Mouse (Mus musculus) granulocyte monocyte progenitor cell, adult 5-6 weeks (primary cell): ENCODE results near the gene Krtap4-13. TPM values are rescaled to one million over a fixed set of nuclear protein-coding genes. Genes with fewer than 3 reads are reported as not detected.
"Not testable (repeated sequence)": the region's sequence is repeated elsewhere in the genome, so short reads cannot be mapped to it uniquely, and the experiment has no call there.

Experiments
- ATAC-seq: replicated peaks from 2 replicates; pipeline ENCODE4 v1.8.0; 2016; ENCODE audit warnings: mild to moderate bottlenecking, moderate TSS enrichment, inconsistent platforms; ENCODE audit not compliant: poor library complexity, severe bottlenecking
- total RNA-seq, 2 experiments: library from RNA; stranded (forward) in 1 of 2; stranded (reverse) in 1 of 2; fragments of 200-712, 200-1000 nt in 1 of 2; fragments of >200 nt in 1 of 2; fragmentation: Nextera tagmentation in 1 of 2; gene quantifications; 2 replicates each; pipeline ENCODE4 v1.2.3; 2014 to 2017

The Krtap4-13 gene
- total RNA-seq (2014; fragmentation: Nextera tagmentation) (not detected in 2 replicates), total RNA-seq (2017) (not detected in 2 replicates)

DNA sequence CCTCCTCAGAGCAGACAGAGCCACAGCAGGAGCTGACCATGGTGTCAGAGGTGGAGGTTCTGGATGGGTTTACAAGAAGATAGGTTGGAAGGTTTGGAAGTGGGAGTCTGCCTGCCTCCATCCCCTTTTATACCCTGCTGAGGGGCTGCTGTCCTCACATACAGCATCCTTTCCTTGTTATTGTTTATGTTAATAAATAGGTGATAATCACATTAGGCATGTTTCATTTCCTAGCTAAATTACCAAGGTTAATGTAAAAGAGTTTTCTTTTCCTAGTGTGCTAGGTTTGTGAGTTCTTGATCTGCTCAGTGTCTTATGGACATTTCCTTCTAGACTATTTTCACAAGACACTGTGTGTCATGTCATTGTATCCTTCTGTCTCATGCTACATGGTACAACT lies at the start of gene Krtap4-13:
TSS of gene Krtap4-13 (minus strand) at position 101 of the 400 bp plus-strand sequence.
- not testable (repeated sequence) for ATAC-seq

DNA sequence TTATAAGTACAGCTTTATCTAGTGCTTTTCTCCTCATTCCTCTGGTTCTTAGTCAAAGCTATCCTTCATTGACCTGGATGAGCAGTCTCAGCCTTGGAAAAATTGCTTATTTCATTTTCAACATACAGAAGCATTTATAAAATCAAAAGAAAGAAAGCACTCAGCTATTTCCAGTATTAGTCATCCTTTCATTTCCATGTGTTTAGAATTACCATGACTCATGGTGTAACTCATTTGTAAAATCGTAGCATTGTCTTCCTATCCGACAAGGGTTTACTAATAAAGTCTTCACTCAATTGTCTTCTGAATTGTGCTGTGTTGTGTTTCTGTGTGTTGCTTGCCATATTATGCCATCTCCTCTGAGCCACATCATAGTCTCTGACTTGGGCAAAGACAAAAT lies 49.1 kb upstream of the Krtap4-13 start:
- ATAC-seq, result no peak

DNA sequence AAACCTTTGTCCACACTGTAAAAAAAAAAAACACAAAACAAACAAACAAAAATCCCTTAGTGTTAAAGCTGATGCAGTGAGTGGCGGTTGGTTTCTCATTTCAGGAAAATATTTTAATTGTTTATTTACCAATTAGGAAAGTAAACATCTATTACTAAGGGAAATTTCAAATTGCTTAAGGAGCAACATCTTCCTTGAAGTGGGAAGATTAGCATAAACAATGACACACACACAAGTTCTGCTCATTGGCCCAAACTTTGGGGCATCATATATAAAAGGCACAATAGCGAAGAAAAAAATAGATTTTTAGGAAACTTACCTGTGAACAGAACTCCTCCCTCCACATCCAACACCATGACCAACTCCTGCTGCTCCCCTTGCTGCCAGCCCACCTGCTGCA lies 47.9 kb upstream of the Krtap4-13 start, which contains the start of gene Gm11568:
TSS of gene Gm11568 (plus strand) at position 301 of the 400 bp plus-strand sequence.
- ATAC-seq, result no peak

DNA sequence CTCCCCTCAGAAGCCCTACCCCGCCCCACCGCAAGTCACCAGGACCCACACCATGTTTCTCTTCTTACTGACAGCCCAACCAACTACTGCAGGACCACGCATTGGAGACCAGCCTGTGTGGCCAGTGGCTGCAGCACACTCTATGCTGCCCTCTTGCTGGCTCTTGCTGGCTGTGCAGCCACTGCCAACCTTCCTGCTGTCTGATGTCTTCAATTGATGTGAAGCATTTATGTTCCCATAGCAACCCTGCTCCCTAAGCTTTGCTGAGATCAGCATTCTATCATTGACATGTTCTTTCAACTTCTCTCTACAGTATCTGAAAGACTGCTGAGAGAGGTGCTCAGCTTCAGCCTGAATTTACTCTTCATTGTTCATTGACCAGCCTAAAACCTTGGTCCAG lies 44.4 kb upstream of the Krtap4-13 start:
- ATAC-seq, result no peak

DNA sequence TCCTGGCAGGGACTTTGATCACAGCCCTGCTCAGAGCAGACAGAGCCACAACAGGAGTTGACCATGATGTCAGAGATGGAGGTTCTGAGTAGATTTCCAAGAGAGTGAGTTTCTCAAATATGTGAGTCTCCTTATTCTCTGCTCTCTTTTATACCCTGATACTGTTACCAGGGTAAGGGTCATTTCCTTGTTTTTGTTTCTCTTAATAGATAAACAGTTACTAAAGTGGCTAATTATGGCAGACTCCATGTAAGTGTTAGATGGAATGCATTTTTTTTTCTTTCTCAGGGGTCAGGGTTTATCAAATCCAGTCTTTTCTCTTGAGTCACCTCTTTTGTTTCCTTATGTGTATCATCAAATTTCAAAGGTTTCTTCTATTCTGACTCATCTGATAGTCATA lies 41.8 kb upstream of the Krtap4-13 start, which contains the start of gene Krtap4-16:
TSS of gene Krtap4-16 (minus strand) at position 101 of the 400 bp plus-strand sequence.
- no peak for ATAC-seq

DNA sequence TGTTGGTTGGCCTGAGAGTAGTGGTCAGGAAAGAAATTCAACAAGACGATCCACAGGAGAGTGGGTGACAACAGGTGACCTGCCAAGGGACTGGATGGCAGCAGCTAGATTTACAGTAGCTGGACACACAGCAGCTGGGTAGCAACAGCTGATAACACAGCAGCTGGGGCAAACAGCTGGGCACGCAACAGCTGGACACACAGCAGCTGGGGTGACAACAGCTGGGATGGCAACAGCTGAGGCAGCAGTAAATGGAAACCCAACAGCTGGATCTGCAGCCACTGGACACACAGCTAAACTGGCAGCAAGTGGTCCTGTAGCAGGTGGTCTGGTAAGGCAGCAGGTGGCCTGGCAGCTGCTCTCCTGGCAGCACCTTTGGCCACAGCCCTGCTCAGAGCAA lies 37.1 kb upstream of the Krtap4-13 start:
- no peak for ATAC-seq

DNA sequence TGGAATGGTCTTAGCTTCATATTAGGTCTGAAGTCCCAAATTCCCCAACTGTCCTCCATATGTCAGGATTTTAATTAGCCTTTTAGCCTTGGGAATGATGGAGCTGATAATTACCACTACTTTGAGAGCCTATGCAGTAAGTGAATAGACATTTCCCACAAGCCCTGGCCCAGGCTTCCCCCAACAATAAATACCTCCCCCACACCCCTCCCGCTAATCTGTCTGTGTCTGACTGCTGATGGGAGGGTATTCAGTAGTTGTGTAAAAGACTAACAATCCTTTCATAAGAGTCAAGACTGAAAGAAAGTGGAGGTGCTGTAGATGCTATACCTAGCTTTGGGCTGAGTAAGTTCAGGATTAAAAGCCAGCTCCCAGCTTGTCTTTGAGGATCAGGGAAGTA lies 32.5 kb upstream of the Krtap4-13 start:
- ATAC-seq, result no peak

DNA sequence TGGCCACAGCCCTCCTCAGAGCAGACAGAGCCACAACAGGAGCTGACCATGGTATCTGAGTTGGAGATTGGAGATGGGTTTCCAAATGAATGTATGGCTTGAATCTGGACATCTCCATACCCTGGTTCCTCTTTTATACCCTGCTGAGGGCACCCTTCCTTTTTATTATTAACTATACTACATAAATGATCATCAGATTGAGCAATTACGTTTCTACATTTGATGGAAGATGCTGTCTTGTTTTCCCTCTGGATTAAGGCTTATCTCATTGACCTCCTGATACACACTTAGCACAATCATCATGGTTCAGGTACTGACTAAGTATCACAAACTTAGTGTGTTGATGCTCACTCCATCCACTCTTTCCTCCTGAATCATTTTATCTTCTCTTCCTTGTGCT lies 28.3 kb upstream of the Krtap4-13 start, which contains the start of gene 2300003K06Rik:
TSS of gene 2300003K06Rik (minus strand) at position 101 of the 400 bp plus-strand sequence.
- ATAC-seq, result no peak

DNA sequence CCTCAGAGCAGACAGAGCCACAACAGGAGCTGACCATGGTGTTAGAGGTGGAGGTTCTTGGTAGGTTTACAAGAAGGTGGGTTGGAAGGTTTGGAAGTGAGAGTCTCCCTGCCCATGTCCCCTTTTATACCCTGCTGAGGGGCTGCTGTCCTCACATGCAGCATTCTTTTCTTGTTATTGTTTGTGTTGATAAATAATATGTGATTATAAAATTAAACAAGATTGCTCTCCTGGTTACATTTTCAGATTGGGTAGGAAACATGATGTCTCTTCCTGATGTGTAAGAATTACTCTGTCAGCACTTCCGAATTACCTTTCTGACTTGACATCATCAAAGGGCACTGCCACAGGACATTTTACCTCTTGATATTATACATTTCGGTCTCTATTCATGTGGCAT lies 5.9 kb upstream of the Krtap4-13 start, which contains the start of gene Gm11564:
TSS of gene Gm11564 (minus strand) at position 101 of the 400 bp plus-strand sequence.
- ATAC-seq, result not testable (repeated sequence)

DNA sequence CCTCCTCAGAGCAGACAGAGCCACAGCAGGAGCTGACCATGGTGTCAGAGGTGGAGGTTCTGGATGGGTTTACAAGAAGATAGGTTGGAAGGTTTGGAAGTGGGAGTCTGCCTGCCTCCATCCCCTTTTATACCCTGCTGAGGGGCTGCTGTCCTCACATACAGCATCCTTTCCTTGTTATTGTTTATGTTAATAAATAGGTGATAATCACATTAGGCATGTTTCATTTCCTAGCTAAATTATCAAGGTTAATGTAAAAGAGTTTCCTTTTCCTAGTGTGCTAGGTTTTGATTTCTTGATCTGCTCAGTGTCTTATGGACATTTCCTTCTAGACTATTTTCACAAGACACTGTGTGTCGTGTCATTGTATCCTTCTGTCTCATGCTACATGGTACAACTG lies 5.3 kb downstream of the Krtap4-13 start, which contains the start of gene Gm11554:
TSS of gene Gm11554 (minus strand) at position 101 of the 400 bp plus-strand sequence.
- ATAC-seq, result not testable (repeated sequence)

DNA sequence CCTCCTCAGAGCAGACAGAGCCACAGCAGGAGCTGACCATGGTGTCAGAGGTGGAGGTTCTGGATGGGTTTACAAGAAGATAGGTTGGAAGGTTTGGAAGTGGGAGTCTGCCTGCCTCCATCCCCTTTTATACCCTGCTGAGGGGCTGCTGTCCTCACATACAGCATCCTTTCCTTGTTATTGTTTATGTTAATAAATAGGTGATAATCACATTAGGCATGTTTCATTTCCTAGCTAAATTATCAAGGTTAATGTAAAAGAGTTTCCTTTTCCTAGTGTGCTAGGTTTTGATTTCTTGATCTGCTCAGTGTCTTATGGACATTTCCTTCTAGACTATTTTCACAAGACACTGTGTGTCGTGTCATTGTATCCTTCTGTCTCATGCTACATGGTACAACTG lies 10.9 kb downstream of the Krtap4-13 start, which contains the start of gene Gm11569:
TSS of gene Gm11569 (minus strand) at position 101 of the 400 bp plus-strand sequence.
- ATAC-seq, result not testable (repeated sequence)

DNA sequence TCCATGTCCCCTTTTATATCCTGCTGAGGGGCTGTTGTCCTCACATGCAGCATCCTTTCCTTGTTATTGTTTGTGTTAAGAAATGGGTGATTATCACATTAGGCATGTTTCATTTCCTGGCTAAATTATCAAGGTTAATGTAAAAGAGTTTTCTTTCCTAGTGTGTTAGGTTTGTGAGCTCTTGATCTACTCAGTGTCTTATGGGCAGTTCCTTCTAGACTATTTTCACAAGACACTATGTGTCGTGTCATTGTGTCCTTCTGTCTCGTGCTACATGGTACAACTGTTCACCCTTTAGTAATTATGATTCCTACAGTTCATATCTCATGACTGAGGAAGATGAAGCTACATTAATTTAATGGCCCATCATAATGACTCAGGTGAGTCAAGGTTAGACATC lies 16.3 kb downstream of the Krtap4-13 start, which contains the start of gene Gm11596:
TSS of gene Gm11596 (minus strand) at position 101 of the 400 bp plus-strand sequence.
- no peak for ATAC-seq

DNA sequence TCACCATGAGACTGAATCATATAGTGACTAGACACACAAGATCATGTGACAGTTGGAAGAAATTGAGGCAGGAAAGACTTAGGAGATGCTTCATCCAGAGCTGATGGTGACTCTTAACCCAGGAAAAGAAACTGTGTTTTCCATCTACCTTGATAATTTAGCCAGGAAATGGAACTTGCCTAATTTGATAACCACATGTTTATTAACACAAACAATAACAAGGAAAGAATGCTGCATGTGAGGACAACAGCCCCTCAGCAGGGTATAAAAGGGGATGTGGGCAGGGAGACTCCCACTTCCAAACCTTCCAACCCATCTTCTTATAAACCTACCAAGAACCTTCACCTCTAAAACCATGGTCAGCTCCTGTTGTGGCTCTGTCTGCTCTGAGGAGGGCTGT lies 24.8 kb downstream of the Krtap4-13 start, which contains the start of gene Krtap4-9:
TSS of gene Krtap4-9 (plus strand) at position 301 of the 400 bp plus-strand sequence.
- not testable (repeated sequence) for ATAC-seq

DNA sequence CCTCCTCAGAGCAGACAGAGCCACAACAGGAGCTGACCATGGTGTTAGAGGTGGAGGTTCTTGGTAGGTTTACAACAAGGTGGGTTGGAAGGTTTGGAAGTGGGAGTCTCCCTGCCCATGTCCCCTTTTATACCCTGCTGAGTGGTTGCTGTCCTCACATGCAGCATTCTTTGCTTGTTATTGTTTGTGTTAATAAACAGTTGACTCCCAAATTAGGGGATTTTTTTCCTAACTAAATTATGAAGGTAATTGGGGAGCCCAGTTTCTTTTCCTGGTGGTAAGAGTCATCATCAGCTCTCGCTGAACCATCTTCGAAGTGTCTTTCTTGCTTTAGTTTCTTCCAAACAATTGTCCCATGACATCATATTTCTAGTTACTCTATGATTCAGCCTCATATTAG lies 29.1 kb downstream of the Krtap4-13 start, which contains the start of gene Krtap4-8:
TSS of gene Krtap4-8 (minus strand) at position 101 of the 400 bp plus-strand sequence.
- no peak for ATAC-seq

DNA sequence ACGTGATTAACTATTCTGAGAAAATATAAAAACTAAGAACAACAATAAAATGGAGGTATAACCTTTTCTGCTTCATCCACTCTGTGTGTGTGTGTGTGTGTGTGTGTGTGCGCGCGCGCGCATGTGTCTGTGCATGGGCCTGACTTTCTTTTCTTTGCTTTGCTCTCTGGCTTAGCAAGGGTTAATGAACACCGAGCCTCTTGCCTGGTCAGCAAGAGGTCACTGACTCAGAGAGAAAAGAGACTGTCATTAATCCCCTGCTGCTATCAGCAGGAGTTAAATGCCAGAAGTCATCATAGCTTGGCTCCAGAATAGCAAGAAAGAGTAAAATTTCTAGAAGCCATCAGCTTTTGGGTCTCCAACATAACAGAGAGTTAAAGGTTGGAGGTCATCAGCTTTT lies 31.3 kb downstream of the Krtap4-13 start:
- ATAC-seq, result no peak

DNA sequence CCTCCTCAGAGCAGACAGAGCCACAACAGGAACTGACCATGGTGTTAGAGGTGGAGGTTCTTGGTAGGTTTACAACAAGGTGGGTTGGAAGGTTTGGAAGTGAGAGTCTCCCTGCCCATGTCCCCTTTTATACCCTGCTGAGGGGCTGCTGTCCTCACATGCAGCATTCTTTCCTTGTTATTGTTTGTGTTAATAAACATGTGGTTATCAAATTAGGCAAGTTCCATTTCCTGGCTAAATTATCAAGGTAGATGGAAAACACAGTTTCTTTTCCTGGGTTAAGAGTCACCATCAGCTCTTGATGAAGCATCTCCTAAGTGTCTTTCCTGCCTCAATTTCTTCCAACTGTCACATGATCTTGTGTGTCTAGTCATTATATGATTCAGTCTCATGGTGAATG lies 36.9 kb downstream of the Krtap4-13 start, which contains the start of gene Gm11595:
TSS of gene Gm11595 (minus strand) at position 101 of the 400 bp plus-strand sequence.
- not testable (repeated sequence) for ATAC-seq

DNA sequence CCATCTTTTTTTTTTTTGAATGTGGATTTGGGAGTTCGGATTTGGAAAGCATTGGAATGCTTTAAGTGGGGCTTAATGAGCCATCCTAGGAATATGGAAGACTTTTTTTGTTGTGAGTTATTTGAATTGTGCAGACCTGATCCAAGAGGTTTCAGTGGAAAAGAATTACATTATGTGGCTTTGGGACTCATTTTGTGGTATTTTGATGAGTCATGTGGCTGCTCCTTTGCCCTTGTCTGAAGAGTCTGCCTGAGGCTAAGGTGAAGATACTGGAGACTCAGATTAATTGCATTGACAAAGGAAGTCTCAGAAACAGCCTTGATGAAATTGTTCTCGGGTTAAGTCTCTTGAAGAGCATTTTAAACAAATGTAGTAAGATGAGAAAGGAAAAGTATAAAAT lies 41.3 kb downstream of the Krtap4-13 start:
- no peak for ATAC-seq

Other genes with a start within 250 kb of the Krtap4-13 start
Only the 30 nearest of the 41 such genes appear.
- gene Krtap2-4, start 195.0 kb downstream of the Krtap4-13 start, total RNA-seq (2014; fragmentation: Nextera tagmentation), result not detected in 2 replicates
- not detected in 2 replicates for gene Krtap2-4, start 195.0 kb downstream of the Krtap4-13 start, total RNA-seq (2017)
- not detected in 2 replicates for gene Gm11562, start 189.5 kb downstream of the Krtap4-13 start, total RNA-seq (2014; fragmentation: Nextera tagmentation)
- not detected in 2 replicates for gene Gm11562, start 189.5 kb downstream of the Krtap4-13 start, total RNA-seq (2017)
- gene Krtap4-1, start 181.7 kb downstream of the Krtap4-13 start, total RNA-seq (2014; fragmentation: Nextera tagmentation), result not detected in 2 replicates
- not detected in 2 replicates for gene Krtap4-1, start 181.7 kb downstream of the Krtap4-13 start, total RNA-seq (2017)
- not detected in 2 replicates for gene Krtap4-2, start 174.8 kb downstream of the Krtap4-13 start, total RNA-seq (2014; fragmentation: Nextera tagmentation)
- not detected in 2 replicates for gene Krtap4-2, start 174.8 kb downstream of the Krtap4-13 start, total RNA-seq (2017)
- not detected in 2 replicates for gene Krtap4-7, start 165.8 kb downstream of the Krtap4-13 start, total RNA-seq (2014; fragmentation: Nextera tagmentation)
- gene Krtap4-7, start 165.8 kb downstream of the Krtap4-13 start, total RNA-seq (2017), result not detected in 2 replicates
- not detected in 2 replicates for gene Gm11555, start 159.7 kb downstream of the Krtap4-13 start, total RNA-seq (2014; fragmentation: Nextera tagmentation)
- gene Gm11555, start 159.7 kb downstream of the Krtap4-13 start, total RNA-seq (2017), result not detected in 2 replicates
- gene Gm11563, start 150.9 kb downstream of the Krtap4-13 start, total RNA-seq (2014; fragmentation: Nextera tagmentation), result not detected in 2 replicates
- gene Gm11563, start 150.9 kb downstream of the Krtap4-13 start, total RNA-seq (2017), result not detected in 2 replicates
- gene Krtap4-6, start 143.9 kb downstream of the Krtap4-13 start, total RNA-seq (2014; fragmentation: Nextera tagmentation), result not detected in 2 replicates
- not detected in 2 replicates for gene Krtap4-6, start 143.9 kb downstream of the Krtap4-13 start, total RNA-seq (2017)
- not detected in 2 replicates for gene Gm14190, start 119.2 kb downstream of the Krtap4-13 start, total RNA-seq (2014; fragmentation: Nextera tagmentation)
- not detected in 2 replicates for gene Gm14190, start 119.2 kb downstream of the Krtap4-13 start, total RNA-seq (2017)
- gene Gm14180, start 75.6 kb downstream of the Krtap4-13 start, total RNA-seq (2014; fragmentation: Nextera tagmentation), result not detected in 2 replicates
- not detected in 2 replicates for gene Gm14180, start 75.6 kb downstream of the Krtap4-13 start, total RNA-seq (2017)
- not detected in 2 replicates for gene Gm11595, start 37.0 kb downstream of the Krtap4-13 start, total RNA-seq (2014; fragmentation: Nextera tagmentation)
- not detected in 2 replicates for gene Gm11595, start 37.0 kb downstream of the Krtap4-13 start, total RNA-seq (2017)
- not detected in 2 replicates for gene Krtap4-8, start 29.2 kb downstream of the Krtap4-13 start, total RNA-seq (2014; fragmentation: Nextera tagmentation)
- gene Krtap4-8, start 29.2 kb downstream of the Krtap4-13 start, total RNA-seq (2017), result not detected in 2 replicates
- not detected in 2 replicates for gene Krtap4-9, start 24.7 kb downstream of the Krtap4-13 start, total RNA-seq (2014; fragmentation: Nextera tagmentation)
- gene Krtap4-9, start 24.7 kb downstream of the Krtap4-13 start, total RNA-seq (2017), result not detected in 2 replicates
- not detected in 2 replicates for gene Gm11596, start 16.4 kb downstream of the Krtap4-13 start, total RNA-seq (2014; fragmentation: Nextera tagmentation)
- gene Gm11596, start 16.4 kb downstream of the Krtap4-13 start, total RNA-seq (2017), result not detected in 2 replicates
- not detected in 2 replicates for gene Gm11569, start 11.0 kb downstream of the Krtap4-13 start, total RNA-seq (2014; fragmentation: Nextera tagmentation)
- not detected in 2 replicates for gene Gm11569, start 11.0 kb downstream of the Krtap4-13 start, total RNA-seq (2017)
- gene Gm11554, start 5.4 kb downstream of the Krtap4-13 start, total RNA-seq (2014; fragmentation: Nextera tagmentation), result not detected in 2 replicates
- not detected in 2 replicates for gene Gm11554, start 5.4 kb downstream of the Krtap4-13 start, total RNA-seq (2017)
- gene Gm11564, start 5.8 kb upstream of the Krtap4-13 start, total RNA-seq (2014; fragmentation: Nextera tagmentation), result not detected in 2 replicates
- gene Gm11564, start 5.8 kb upstream of the Krtap4-13 start, total RNA-seq (2017), result not detected in 2 replicates
- not detected in 2 replicates for gene 2300003K06Rik, start 28.2 kb upstream of the Krtap4-13 start, total RNA-seq (2014; fragmentation: Nextera tagmentation)
- gene 2300003K06Rik, start 28.2 kb upstream of the Krtap4-13 start, total RNA-seq (2017), result not detected in 2 replicates
- not detected in 2 replicates for gene Krtap4-16, start 41.7 kb upstream of the Krtap4-13 start, total RNA-seq (2014; fragmentation: Nextera tagmentation)
- not detected in 2 replicates for gene Krtap4-16, start 41.7 kb upstream of the Krtap4-13 start, total RNA-seq (2017)
- gene Gm11568, start 48.0 kb upstream of the Krtap4-13 start, total RNA-seq (2014; fragmentation: Nextera tagmentation), result not detected in 2 replicates
- gene Gm11568, start 48.0 kb upstream of the Krtap4-13 start, total RNA-seq (2017), result not detected in 2 replicates
- not detected in 2 replicates for gene Gm11559, start 54.6 kb upstream of the Krtap4-13 start, total RNA-seq (2014; fragmentation: Nextera tagmentation)
- gene Gm11559, start 54.6 kb upstream of the Krtap4-13 start, total RNA-seq (2017), result not detected in 2 replicates
- not detected in 2 replicates for gene Krtap9-1, start 63.5 kb upstream of the Krtap4-13 start, total RNA-seq (2014; fragmentation: Nextera tagmentation)
- not detected in 2 replicates for gene Krtap9-1, start 63.5 kb upstream of the Krtap4-13 start, total RNA-seq (2017)
- not detected in 2 replicates for gene Gm11567, start 69.3 kb upstream of the Krtap4-13 start, total RNA-seq (2014; fragmentation: Nextera tagmentation)
- gene Gm11567, start 69.3 kb upstream of the Krtap4-13 start, total RNA-seq (2017), result not detected in 2 replicates
- not detected in 2 replicates for gene Krtap31-1, start 98.0 kb upstream of the Krtap4-13 start, total RNA-seq (2014; fragmentation: Nextera tagmentation)
- not detected in 2 replicates for gene Krtap31-1, start 98.0 kb upstream of the Krtap4-13 start, total RNA-seq (2017)
- not detected in 2 replicates for gene Gm11565, start 104.9 kb upstream of the Krtap4-13 start, total RNA-seq (2014; fragmentation: Nextera tagmentation)
- not detected in 2 replicates for gene Gm11565, start 104.9 kb upstream of the Krtap4-13 start, total RNA-seq (2017)
- not detected in 2 replicates for gene Krtap31-2, start 126.4 kb upstream of the Krtap4-13 start, total RNA-seq (2014; fragmentation: Nextera tagmentation)
- gene Krtap31-2, start 126.4 kb upstream of the Krtap4-13 start, total RNA-seq (2017), result not detected in 2 replicates
- gene Krtap9-5, start 138.6 kb upstream of the Krtap4-13 start, total RNA-seq (2014; fragmentation: Nextera tagmentation), result not detected in 2 replicates
- not detected in 2 replicates for gene Krtap9-5, start 138.6 kb upstream of the Krtap4-13 start, total RNA-seq (2017)
- gene Krtap29-1, start 169.2 kb upstream of the Krtap4-13 start, total RNA-seq (2014; fragmentation: Nextera tagmentation), result not detected in 2 replicates
- not detected in 2 replicates for gene Krtap29-1, start 169.2 kb upstream of the Krtap4-13 start, total RNA-seq (2017)
- not detected in 2 replicates for gene Krtap16-1, start 176.7 kb upstream of the Krtap4-13 start, total RNA-seq (2014; fragmentation: Nextera tagmentation)
- not detected in 2 replicates for gene Krtap16-1, start 176.7 kb upstream of the Krtap4-13 start, total RNA-seq (2017)
- gene Krtap17-1, start 184.1 kb upstream of the Krtap4-13 start, total RNA-seq (2014; fragmentation: Nextera tagmentation), result not detected in 2 replicates
- not detected in 2 replicates for gene Krtap17-1, start 184.1 kb upstream of the Krtap4-13 start, total RNA-seq (2017)